Comparison of ENCODE assay signal across 17 mouse cellular contexts in genomic region chr17:85493521-85493920, GRCm38 (mm10).
"Had no signal": no experiment of that assay in that cellular context is flagged by ENCODE, and none has a peak within 500 bp of the region (broad histone marks: within the 10 kb centered on the region; RNA-seq: fewer than 3 reads in every experiment).

No protein-coding gene starts in this region.

- H3K9me3 ChIP-seq: liver, embryonic 13.5 days had no signal

- DNase-seq: kidney, adult 8-10 months; kidney, postnatal 10 days; kidney, postnatal 36 days; layer of hippocampus, postnatal 36 days; liver, embryonic 13.5 days; lung, adult 2 months; lung, postnatal 10 days; lung, postnatal 36 days; thymus, adult 18-20 months; thymus, postnatal 36 days had no signal

- H3K9ac ChIP-seq: kidney, embryonic 15.5 days; liver, embryonic 13.5 days; midbrain, embryonic 12.5 days; midbrain, embryonic 15.5 days; neural tube, embryonic 12.5 days; neural tube, embryonic 15.5 days had no signal

- H3K36me3 ChIP-seq: kidney, embryonic 15.5 days; liver, embryonic 13.5 days; midbrain, embryonic 12.5 days; midbrain, embryonic 15.5 days; neural tube, embryonic 12.5 days; neural tube, embryonic 15.5 days had no signal

- ATAC-seq: midbrain, embryonic 15.5 days had no signal

- H3K4me3 ChIP-seq: kidney, embryonic 15.5 days; left cerebral cortex, adult 2 months; liver, embryonic 13.5 days; megakaryocyte, embryonic 14.5 days; midbrain, embryonic 12.5 days; midbrain, embryonic 15.5 days; neural tube, embryonic 12.5 days; neural tube, embryonic 15.5 days had no signal

- H3K27ac ChIP-seq: kidney, embryonic 15.5 days; left cerebral cortex, adult 2 months; liver, embryonic 13.5 days; midbrain, embryonic 12.5 days; midbrain, embryonic 15.5 days; neural tube, embryonic 12.5 days; neural tube, embryonic 15.5 days had no signal

- H3K4me1 ChIP-seq: kidney, embryonic 15.5 days; liver, embryonic 13.5 days; megakaryocyte, embryonic 14.5 days; midbrain, embryonic 15.5 days; neural tube, embryonic 12.5 days; neural tube, embryonic 15.5 days had no signal

- H3K4me2 ChIP-seq: kidney, embryonic 15.5 days; liver, embryonic 13.5 days; midbrain, embryonic 12.5 days; midbrain, embryonic 15.5 days; neural tube, embryonic 12.5 days; neural tube, embryonic 15.5 days had no signal
